Mouse (Mus musculus): ENCODE results near the gene Bri3. TPM values are rescaled to one million over a fixed set of nuclear protein-coding genes. Genes with fewer than 3 reads are reported as not detected.

Gene Bri3
- polyA plus RNA-seq, 1 experiment from 2014 or later: 144 TPM

DNA sequence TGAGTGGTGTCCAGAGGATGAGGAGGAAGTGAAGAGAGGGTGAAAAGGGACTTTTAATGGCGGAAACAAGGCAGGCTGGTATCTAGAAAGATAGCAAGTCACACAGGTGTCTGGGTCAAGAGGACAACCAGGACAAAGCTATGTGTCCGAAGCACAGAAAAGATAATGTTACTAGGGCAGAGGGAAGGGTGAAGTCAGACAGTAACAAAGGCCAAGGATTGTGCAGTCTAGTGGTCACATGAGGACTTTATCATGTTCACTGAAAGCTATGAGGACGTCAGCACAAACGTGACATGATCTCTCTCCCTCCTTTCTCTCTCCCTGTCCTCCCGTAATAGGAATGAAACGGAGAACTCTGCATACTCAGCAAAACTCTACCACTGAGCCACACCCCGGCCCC, 136.5 kb downstream of the Bri3 start:
- Histone ChIP-seq H3K4me2 (ENCODE audit: low read depth, low read length) (no peak overlapping the region), H3K4me3 (ENCODE audit: low read length) (no peak overlapping the region), H3K27ac (ENCODE audit: low read length) (no peak overlapping the region), H3K4me1 (ENCODE audit: control insufficient read depth, insufficient read depth, low read length) (no peaks in the 10 kb centered on the region), H3K9ac (ENCODE audit: low read length) (no peak overlapping the region), H3K27me3 (ENCODE audit: control insufficient read depth, insufficient read depth, low read length) (no peaks in the 10 kb centered on the region), H3K9me3 (replicated peaks; ENCODE audit: control insufficient read depth, low read length) (0 out of 2 replicates have a peak, but pooled peaks cover 4% of the 10 kb centered on the region), H3K36me3 (ENCODE audit: control insufficient read depth, insufficient read depth) (no peaks in the 10 kb centered on the region)
- ATAC-seq (replicated peaks; ENCODE audit: extremely low read depth, insufficient read depth, low FRiP score): no peak
- WGBS: 55% methylated on average over 7 of the region's 7 CpGs

DNA sequence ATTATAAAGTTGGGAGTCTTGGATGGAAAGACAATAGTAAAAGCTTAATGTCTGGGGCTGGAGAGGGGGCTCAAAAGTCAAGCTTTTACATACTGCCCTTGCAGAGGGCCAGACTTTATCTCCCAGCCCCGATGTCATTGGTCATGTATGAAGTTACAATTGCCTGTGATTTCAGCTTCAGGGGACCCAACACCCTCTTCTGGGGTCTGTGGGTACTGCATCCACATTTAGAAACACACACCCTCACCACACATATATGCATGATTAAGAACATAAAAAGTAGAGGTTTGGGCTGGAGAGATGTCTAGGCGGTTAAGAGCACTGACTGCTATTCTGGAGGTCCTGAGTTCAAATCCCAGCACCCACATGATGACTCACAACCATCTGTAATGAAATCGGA, 137.5 kb downstream of the Bri3 start:
- no peaks in the 10 kb centered on the region for H3K27me3 ChIP-seq (ENCODE audit: control insufficient read depth, insufficient read depth, low read length)
- H3K27ac ChIP-seq (ENCODE audit: low read length): no peak overlapping the region
- no peak overlapping the region for H3K4me2 ChIP-seq (ENCODE audit: low read depth, low read length)
- H3K4me1 ChIP-seq (ENCODE audit: control insufficient read depth, insufficient read depth, low read length): no peaks in the 10 kb centered on the region
- no peaks in the 10 kb centered on the region for H3K36me3 ChIP-seq (ENCODE audit: control insufficient read depth, insufficient read depth)
- WGBS: 87% methylated on average over 3 of the region's 3 CpGs
- H3K9me3 ChIP-seq (replicated peaks; ENCODE audit: control insufficient read depth, low read length): 0 out of 2 replicates have a peak, but pooled peaks cover 4% of the 10 kb centered on the region
- no peak overlapping the region for H3K4me3 ChIP-seq (ENCODE audit: low read length)
- H3K9ac ChIP-seq (ENCODE audit: low read length): no peak overlapping the region
- ATAC-seq (replicated peaks; ENCODE audit: extremely low read depth, insufficient read depth, low FRiP score): no peak

GRCm38 (mm10) chr5:144383936-144384335, 139.7 kb downstream of the Bri3 start:
- H3K9ac ChIP-seq (ENCODE audit: low read length): no peak overlapping the region
- no peaks in the 10 kb centered on the region for H3K27me3 ChIP-seq (ENCODE audit: control insufficient read depth, insufficient read depth, low read length)
- H3K36me3 ChIP-seq (ENCODE audit: control insufficient read depth, insufficient read depth): no peaks in the 10 kb centered on the region
- no peak overlapping the region for H3K4me2 ChIP-seq (ENCODE audit: low read depth, low read length)
- ATAC-seq (replicated peaks; ENCODE audit: extremely low read depth, insufficient read depth, low FRiP score): no peak
- H3K4me1 ChIP-seq (ENCODE audit: control insufficient read depth, insufficient read depth, low read length): no peaks in the 10 kb centered on the region
- H3K9me3 ChIP-seq (replicated peaks; ENCODE audit: control insufficient read depth, low read length): 0 out of 2 replicates have a peak, but pooled peaks cover 4% of the 10 kb centered on the region
- WGBS: 67% methylated on average over 3 of the region's 3 CpGs
- no peak overlapping the region for H3K27ac ChIP-seq (ENCODE audit: low read length)
- no peak overlapping the region for H3K4me3 ChIP-seq (ENCODE audit: low read length)

DNA sequence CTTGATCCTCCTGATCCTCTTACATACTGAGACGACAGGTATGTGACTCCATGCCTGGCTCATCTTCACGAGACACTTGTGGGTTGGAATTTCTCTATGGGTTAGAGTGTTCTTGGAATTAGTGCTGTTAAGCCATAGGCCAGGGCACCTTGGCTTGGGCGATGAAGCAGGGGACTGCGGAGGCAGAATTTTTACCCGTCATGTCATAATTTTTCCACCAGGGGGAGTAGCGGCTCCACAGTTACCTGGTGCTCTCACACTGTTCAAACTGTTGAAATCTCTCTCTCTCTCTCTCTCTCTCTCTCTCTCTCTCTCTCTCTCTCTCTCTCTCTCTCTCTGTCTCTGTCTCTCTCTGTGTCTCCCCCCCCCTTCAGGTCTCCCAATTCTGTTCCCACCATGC, 143.6 kb downstream of the Bri3 start:
- WGBS: 9% methylated on average over 6 of the region's 6 CpGs
- Histone ChIP-seq H3K4me3 (ENCODE audit: low read length) (no peak overlapping the region), H3K36me3 (ENCODE audit: control insufficient read depth, insufficient read depth) (no peaks in the 10 kb centered on the region), H3K9ac (ENCODE audit: low read length) (no peak overlapping the region), H3K27me3 (ENCODE audit: control insufficient read depth, insufficient read depth, low read length) (no peaks in the 10 kb centered on the region), H3K9me3 (replicated peaks; ENCODE audit: control insufficient read depth, low read length) (0 out of 2 replicates have a peak, but pooled peaks cover 4% of the 10 kb centered on the region), H3K4me1 (ENCODE audit: control insufficient read depth, insufficient read depth, low read length) (no peaks in the 10 kb centered on the region), H3K4me2 (ENCODE audit: low read depth, low read length) (no peak overlapping the region), H3K27ac (ENCODE audit: low read length) (no peak overlapping the region)
- no peak; the same call in 1 of the 2 replicates for ATAC-seq (replicated peaks; ENCODE audit: extremely low read depth, insufficient read depth, low FRiP score)

GRCm38 (mm10) chr5:144394142-144394541, 149.9 kb downstream of the Bri3 start:
- H3K4me3 ChIP-seq (ENCODE audit: low read length): no peak overlapping the region
- H3K9me3 ChIP-seq (replicated peaks; ENCODE audit: control insufficient read depth, low read length): peaks cover 3% of the 10 kb centered on the region; the same call in 1 of the 2 replicates
- no peak overlapping the region for H3K9ac ChIP-seq (ENCODE audit: low read length)
- H3K27ac ChIP-seq (ENCODE audit: low read length): no peak overlapping the region
- no peaks in the 10 kb centered on the region for H3K36me3 ChIP-seq (ENCODE audit: control insufficient read depth, insufficient read depth)
- no peaks in the 10 kb centered on the region for H3K4me1 ChIP-seq (ENCODE audit: control insufficient read depth, insufficient read depth, low read length)
- ATAC-seq (replicated peaks; ENCODE audit: extremely low read depth, insufficient read depth, low FRiP score): no peak
- no peaks in the 10 kb centered on the region for H3K27me3 ChIP-seq (ENCODE audit: control insufficient read depth, insufficient read depth, low read length)
- no peak overlapping the region for H3K4me2 ChIP-seq (ENCODE audit: low read depth, low read length)
- WGBS: 90% methylated on average over 2 of the region's 2 CpGs

DNA sequence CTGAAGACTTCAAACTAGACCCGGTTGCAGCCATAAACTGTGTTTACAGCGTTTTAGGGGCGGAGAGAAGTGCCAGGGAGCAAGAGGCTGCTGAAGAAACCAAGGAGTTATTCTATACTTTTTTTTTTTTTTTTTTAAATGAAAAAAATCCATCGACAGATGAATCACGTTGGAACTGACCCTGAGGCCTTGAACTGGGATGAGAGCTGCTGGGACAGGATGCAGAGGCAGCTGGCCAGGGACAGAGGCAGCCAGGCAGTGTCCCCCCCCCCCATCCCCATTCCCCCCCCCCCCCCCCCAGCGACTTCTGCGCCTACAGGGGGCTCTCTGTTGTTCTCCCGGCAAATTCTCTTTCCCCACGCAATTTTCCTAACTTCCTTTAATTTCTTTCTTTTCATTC, 153.3 kb downstream of the Bri3 start:
- no peak for ATAC-seq (replicated peaks; ENCODE audit: extremely low read depth, insufficient read depth, low FRiP score)
- H3K27ac ChIP-seq (ENCODE audit: low read length): no peak overlapping the region
- H3K4me3 ChIP-seq (ENCODE audit: low read length): no peak overlapping the region
- peaks cover 3% of the 10 kb centered on the region; the same call in 1 of the 2 replicates for H3K9me3 ChIP-seq (replicated peaks; ENCODE audit: control insufficient read depth, low read length)
- no peaks in the 10 kb centered on the region for H3K4me1 ChIP-seq (ENCODE audit: control insufficient read depth, insufficient read depth, low read length)
- H3K27me3 ChIP-seq (ENCODE audit: control insufficient read depth, insufficient read depth, low read length): no peaks in the 10 kb centered on the region
- H3K4me2 ChIP-seq (ENCODE audit: low read depth, low read length): no peak overlapping the region
- WGBS: 29% methylated on average over 5 of the region's 9 CpGs
- H3K9ac ChIP-seq (ENCODE audit: low read length): no peak overlapping the region
- no peaks in the 10 kb centered on the region for H3K36me3 ChIP-seq (ENCODE audit: control insufficient read depth, insufficient read depth)

DNA sequence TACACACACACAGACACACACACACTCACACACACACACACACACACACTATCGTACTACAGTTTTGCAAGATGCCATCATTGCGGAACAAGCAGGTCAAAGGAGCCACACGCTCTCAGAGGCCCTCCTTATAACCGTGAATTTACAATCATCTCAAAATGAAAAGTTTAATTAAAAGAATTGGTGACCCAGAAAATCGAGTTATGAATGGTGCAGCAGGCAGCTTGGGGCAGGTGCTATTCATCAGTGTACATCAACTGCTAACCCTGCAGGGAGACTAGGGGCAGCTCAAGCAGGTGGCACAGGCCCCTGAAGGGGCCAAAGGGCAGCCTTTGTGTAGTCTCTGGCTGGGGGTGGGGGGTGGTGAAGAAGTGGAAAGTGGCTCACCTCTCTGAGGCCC, 156.6 kb downstream of the Bri3 start:
- H3K27ac ChIP-seq (ENCODE audit: low read length): no peak overlapping the region
- ATAC-seq (replicated peaks; ENCODE audit: extremely low read depth, insufficient read depth, low FRiP score): no peak
- H3K4me1 ChIP-seq (ENCODE audit: control insufficient read depth, insufficient read depth, low read length): no peaks in the 10 kb centered on the region
- no peak overlapping the region for H3K4me2 ChIP-seq (ENCODE audit: low read depth, low read length)
- H3K4me3 ChIP-seq (ENCODE audit: low read length): no peak overlapping the region
- 84% methylated on average over 5 of the region's 5 CpGs for WGBS
- no peaks in the 10 kb centered on the region for H3K36me3 ChIP-seq (ENCODE audit: control insufficient read depth, insufficient read depth)
- H3K27me3 ChIP-seq (ENCODE audit: control insufficient read depth, insufficient read depth, low read length): no peaks in the 10 kb centered on the region
- H3K9ac ChIP-seq (ENCODE audit: low read length): no peak overlapping the region
- H3K9me3 ChIP-seq (replicated peaks; ENCODE audit: control insufficient read depth, low read length): peaks cover 3% of the 10 kb centered on the region; the same call in 1 of the 2 replicates

- Histone ChIP-seq H3K4me3 (ENCODE audit: low read length) (no peak overlapping the region), H3K9me3 (replicated peaks; ENCODE audit: control insufficient read depth, low read length) (no peaks in the 10 kb centered on the region), H3K9ac (ENCODE audit: low read length) (no peak overlapping the region), H3K4me2 (ENCODE audit: low read depth, low read length) (no peak overlapping the region), H3K4me1 (ENCODE audit: control insufficient read depth, insufficient read depth, low read length) (no peaks in the 10 kb centered on the region), H3K27ac (ENCODE audit: low read length) (no peak overlapping the region), H3K27me3 (ENCODE audit: control insufficient read depth, insufficient read depth, low read length) (no peaks in the 10 kb centered on the region), H3K36me3 (ENCODE audit: control insufficient read depth, insufficient read depth) (no peaks in the 10 kb centered on the region)
- ATAC-seq (replicated peaks; ENCODE audit: extremely low read depth, insufficient read depth, low FRiP score): no peak
- 81% methylated on average over 11 of the region's 11 CpGs for WGBS
These were observed 162.0 kb downstream of the Bri3 start for GRCm38 (mm10) chr5:144406256-144406655.

DNA sequence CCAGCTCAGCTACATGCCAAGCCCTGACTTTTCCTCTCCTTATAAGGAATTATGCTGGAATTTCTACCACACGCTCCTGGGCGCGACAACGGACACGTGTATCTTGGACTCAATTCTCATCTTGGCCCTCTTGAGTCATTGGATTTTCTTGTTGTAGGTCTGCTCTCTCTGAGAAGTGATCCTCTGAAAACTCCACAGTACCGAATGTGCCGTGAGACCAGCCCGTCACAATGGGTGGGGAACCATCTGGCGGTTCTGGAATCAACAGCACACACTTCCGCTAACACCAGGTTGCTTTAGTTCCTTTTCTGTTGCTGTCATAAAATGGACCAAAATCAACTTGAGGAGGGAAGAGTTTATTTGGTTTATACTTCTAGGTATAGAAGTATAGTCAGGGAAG, 166.4 kb downstream of the Bri3 start:
- Histone ChIP-seq H3K36me3 (ENCODE audit: control insufficient read depth, insufficient read depth) (no peaks in the 10 kb centered on the region), H3K9ac (ENCODE audit: low read length) (no peak overlapping the region), H3K9me3 (replicated peaks; ENCODE audit: control insufficient read depth, low read length) (no peaks in the 10 kb centered on the region), H3K4me2 (ENCODE audit: low read depth, low read length) (no peak overlapping the region), H3K4me1 (ENCODE audit: control insufficient read depth, insufficient read depth, low read length) (no peaks in the 10 kb centered on the region), H3K27ac (ENCODE audit: low read length) (no peak overlapping the region), H3K4me3 (ENCODE audit: low read length) (no peak overlapping the region), H3K27me3 (ENCODE audit: control insufficient read depth, insufficient read depth, low read length) (no peaks in the 10 kb centered on the region)
- WGBS: 94% methylated on average over 10 of the region's 10 CpGs
- ATAC-seq (replicated peaks; ENCODE audit: extremely low read depth, insufficient read depth, low FRiP score): no peak

Data from heart, embryonic 16.5 days (tissue).